Mouse (Mus musculus) intestine, postnatal 0 days (tissue): ENCODE measurements around the gene Gnai1. TPM values are rescaled to one million over a fixed set of nuclear protein-coding genes. Genes with fewer than 3 reads are reported as not detected.
A peak's percentile ranks its signal among the peaks of the same experiment; 100 is the strongest.

Experiments used
- ATAC-seq: fragments of 200-750 bp; cut with Nextera tagmentation; 2 replicates; pipeline ENCODE4 v1.8.0; 2017; ENCODE audit warnings: mild to moderate bottlenecking, moderate TSS enrichment, moderate library complexity
- H3K27ac ChIP-seq: fragments of 300-500 bp; sonication (generic); 2 replicates; pipeline ENCODE4 v1.5.1; 2014; ENCODE audit warnings: mild to moderate bottlenecking, low read depth, low read length, moderate library complexity
- H3K27me3 ChIP-seq: fragments of 300-500 bp; sonication (generic); replicated peaks from 2 replicates; pipeline ENCODE4 v1.6.1; 2014; ENCODE audit warnings: low read length, mixed read lengths; ENCODE audit not compliant: control insufficient read depth, insufficient read depth
- H3K36me3 ChIP-seq: fragments of 300-500 bp; sonication (generic); 2 replicates; pipeline ENCODE4 v1.6.1; 2014; ENCODE audit warnings: mild to moderate bottlenecking, moderate library complexity; ENCODE audit not compliant: control insufficient read depth, insufficient read depth
- H3K4me1 ChIP-seq: fragments of 300-500 bp; sonication (generic); replicated peaks from 2 replicates; pipeline ENCODE4 v1.6.1; 2014; ENCODE audit warnings: antibody characterized with exemption, low read length, mixed read lengths; ENCODE audit not compliant: control insufficient read depth, insufficient read depth
- H3K4me2 ChIP-seq: fragments of 300-500 bp; sonication (generic); replicated peaks from 2 replicates; pipeline ENCODE4 v1.6.1; 2014; ENCODE audit warnings: low read depth, mild to moderate bottlenecking, moderate library complexity
- H3K4me3 ChIP-seq: fragments of 300-500 bp; sonication (generic); 2 replicates; pipeline ENCODE4 v1.5.1; 2014; ENCODE audit warnings: low read depth, low read length
- H3K9ac ChIP-seq: fragments of 300-500 bp; sonication (generic); 2 replicates; pipeline ENCODE4 v1.6.1; 2014; ENCODE audit warnings: mild to moderate bottlenecking, low read depth, low read length
- H3K9me3 ChIP-seq: fragments of 300-500 bp; sonication (generic); 2 replicates; pipeline ENCODE4 v1.6.1; 2016; ENCODE audit warnings: mixed run types; ENCODE audit not compliant: control insufficient read depth
- CTCF ChIP-seq: sonication (generic); IDR thresholded peaks from 2 replicates; pipeline ENCODE4 v1.5.1; 2016; ENCODE audit warnings: low read depth, mild to moderate bottlenecking, control low read depth, antibody characterized with exemption, moderate library complexity
- WGBS: fragments of 180-500 bp; shearing (Covaris S2); extraction: QIAGEN DNeasy Blood & Tissue Kit; methylation state at CpG from one replicate; pipeline ENCODE4 v1.1.7; 2014; 5-methylcytosine and 5-hydroxymethylcytosine counted together
- polyA plus RNA-seq: library from polyadenylated mRNA; unstranded; fragments of >200 nt; fragmentation: Nextera tagmentation; extraction: Ambion mirVana; gene quantifications from 2 replicates; pipeline ENCODE4 v1.2.1, GENCODE M21; 2015

Gnai1 gene
- 8.8 and 9.2 TPM in 2 replicates for polyA plus RNA-seq

GRCm38 (mm10) chr5:18360281-18360819, at the start of gene Gnai1:
Gene Gnai1, minus strand, starts transcription at chr5:18360355.
- TF ChIP-seq CTCF, result peak; percentile 62
- WGBS, result under 1% methylated on average over 35 of the region's 76 CpGs
- Histone ChIP-seq H3K9ac (peak within 1 kb of the TSS; percentile 63), H3K27ac (peak within 1 kb of the TSS; percentile 31; the same call in 1 of the 2 replicates), H3K36me3 (no peaks in the 10 kb centered on the region), H3K9me3 (no peaks in the 10 kb centered on the region), H3K27me3 (no peaks in the 10 kb centered on the region), H3K4me3 (peak within 1 kb of the TSS; percentile 73), H3K4me2 (peak within 1 kb of the TSS; percentile 99), H3K4me1 (no peaks in the 10 kb centered on the region; the same call in 1 of the 2 replicates)
- peak; percentile 91 for ATAC-seq

- no peak overlapping the region for H3K4me2 ChIP-seq
- no peaks in the 10 kb centered on the region for H3K36me3 ChIP-seq
- no peaks in the 10 kb centered on the region for H3K27me3 ChIP-seq
- H3K9me3 ChIP-seq, result no peaks in the 10 kb centered on the region
- 16% methylated on average over 2 of the region's 2 CpGs for WGBS
- no peak overlapping the region for H3K4me3 ChIP-seq
- no peak overlapping the region for H3K27ac ChIP-seq
- no peaks in the 10 kb centered on the region for H3K4me1 ChIP-seq
- H3K9ac ChIP-seq, result no peak overlapping the region
- no peak for TF ChIP-seq CTCF
- ATAC-seq, result no peak
Observed at GRCm38 (mm10) chr5:18367864-18368263, 7.7 kb upstream of the Gnai1 start.

GRCm38 (mm10) chr5:18365460-18365859, 5.3 kb upstream of the Gnai1 start:
- no peaks in the 10 kb centered on the region for H3K9me3 ChIP-seq
- no peaks in the 10 kb centered on the region for H3K36me3 ChIP-seq
- no peak for TF ChIP-seq CTCF
- no peak for ATAC-seq
- H3K27me3 ChIP-seq, result no peaks in the 10 kb centered on the region
- no peak overlapping the region for H3K4me2 ChIP-seq
- no peaks in the 10 kb centered on the region for H3K4me1 ChIP-seq
- H3K4me3 ChIP-seq, result no peak overlapping the region
- no peak overlapping the region for H3K9ac ChIP-seq
- H3K27ac ChIP-seq, result no peak overlapping the region
- WGBS, result 92% methylated on average over 3 of the region's 3 CpGs

- no peak for ATAC-seq
- H3K9ac ChIP-seq, result no peak overlapping the region
Observed at GRCm38 (mm10) chr5:18360956-18361355, 801 bp upstream of the Gnai1 start.

GRCm38 (mm10) chr5:18359376-18360280, 527 bp downstream of the Gnai1 start:
- Histone ChIP-seq H3K27ac (peak overlapping the region; percentile 31; the same call in 1 of the 2 replicates), H3K9ac (peak overlapping the region; percentile 63), H3K4me3 (peak overlapping the region; percentile 73), H3K9me3 (no peaks in the 10 kb centered on the region), H3K4me1 (no peaks in the 10 kb centered on the region; the same call in 1 of the 2 replicates), H3K4me2 (peak overlapping the region; percentile 99), H3K27me3 (no peaks in the 10 kb centered on the region), H3K36me3 (no peaks in the 10 kb centered on the region)
- peak; percentile 56 for ATAC-seq
- TF ChIP-seq CTCF, result no peak
- under 1% methylated on average over 76 of the region's 76 CpGs for WGBS

More at GRCm38 (mm10) chr5:18360956-18361355, 801 bp upstream of the Gnai1 start:
- Histone ChIP-seq H3K27me3 (no peaks in the 10 kb centered on the region), H3K4me3 (no peak overlapping the region), H3K4me2 (peak overlapping the region; percentile 99), H3K4me1 (no peaks in the 10 kb centered on the region; the same call in 1 of the 2 replicates), H3K9me3 (no peaks in the 10 kb centered on the region), H3K36me3 (no peaks in the 10 kb centered on the region), H3K27ac (no peak overlapping the region)
- TF ChIP-seq CTCF, result no peak
- WGBS, result 49% methylated on average over 6 of the region's 6 CpGs

GRCm38 (mm10) chr5:18358778-18359177, 1.4 kb downstream of the Gnai1 start:
- H3K36me3 ChIP-seq, result no peaks in the 10 kb centered on the region
- no peaks in the 10 kb centered on the region for H3K27me3 ChIP-seq
- 34% methylated on average over 6 of the region's 6 CpGs for WGBS
- no peak overlapping the region for H3K27ac ChIP-seq
- ATAC-seq, result no peak
- peak overlapping the region; percentile 99 for H3K4me2 ChIP-seq
- TF ChIP-seq CTCF, result no peak
- H3K4me3 ChIP-seq, result peak overlapping the region; percentile 73
- no peaks in the 10 kb centered on the region for H3K9me3 ChIP-seq
- H3K4me1 ChIP-seq, result no peaks in the 10 kb centered on the region; the same call in 1 of the 2 replicates
- H3K9ac ChIP-seq, result no peak overlapping the region
